ENCODE assay signal across 8 mouse cellular contexts in the genomic region with DNA sequence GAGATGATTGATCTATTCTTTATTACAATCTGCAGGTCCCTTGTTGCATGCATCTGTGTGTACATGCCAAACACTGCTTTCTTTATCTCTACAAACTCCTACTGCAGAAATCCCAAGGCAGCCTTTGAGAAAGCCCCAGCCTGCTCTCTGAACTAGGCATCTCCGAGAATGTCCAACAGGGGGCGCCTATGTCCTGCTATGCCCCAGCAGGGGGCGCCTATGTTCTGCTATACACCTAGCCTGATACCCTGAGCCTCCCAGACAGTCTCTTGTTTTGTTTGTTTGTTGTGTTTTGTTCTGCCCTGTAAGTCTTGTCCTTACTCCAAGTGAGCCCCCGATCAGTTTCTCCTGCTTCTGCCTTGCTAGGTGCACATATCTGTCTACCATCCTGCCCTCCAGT. TPM values are rescaled to one million over a fixed set of nuclear protein-coding genes. Genes with fewer than 3 reads are reported as not detected.
DNase-seq lines count a peak whose midpoint lies in the region; ATAC-seq and TF ChIP-seq lines count a peak whose summit lies in the region.

No protein-coding gene starts in this region.

- no peaks in the 10 kb centered on the region for H3K27me3 ChIP-seq in kidney, adult 2 months (replicated peaks; ENCODE audit: control insufficient read depth, insufficient read depth, low read length)
- H3K27me3 ChIP-seq in limb, embryonic 10.5 days (ENCODE audit: low read depth, poor library complexity, severe bottlenecking): no peaks in the 10 kb centered on the region
- H3K27me3 ChIP-seq in neural tube, embryonic 12.5 days (replicated peaks): no peaks in the 10 kb centered on the region

- no peak overlapping the region for H3K4me3 ChIP-seq in kidney, adult 2 months (ENCODE audit: insufficient read depth, low read depth, low read length)
- H3K4me3 ChIP-seq in limb, embryonic 10.5 days: no peak overlapping the region
- H3K4me3 ChIP-seq in neural tube, embryonic 12.5 days: no peak overlapping the region

- 23% methylated on average over 4 of the region's 4 CpGs for WGBS in kidney, adult 2 months
- WGBS in limb, embryonic 10.5 days: 28% methylated on average over 4 of the region's 4 CpGs
- 39% methylated on average over 4 of the region's 4 CpGs for WGBS in neural tube, embryonic 12.5 days

- no peaks in the 10 kb centered on the region for H3K36me3 ChIP-seq in kidney, adult 2 months (ENCODE audit: control insufficient read depth, insufficient read depth, low read length)
- H3K36me3 ChIP-seq in limb, embryonic 10.5 days: peaks cover 78% of the 10 kb centered on the region
- H3K36me3 ChIP-seq in neural tube, embryonic 12.5 days: peaks cover 10% of the 10 kb centered on the region

- no peak overlapping the region for H3K9ac ChIP-seq in neural tube, embryonic 12.5 days

- no peak overlapping the region for H3K27ac ChIP-seq in kidney, adult 2 months (ENCODE audit: insufficient read depth, low read depth, low read length)
- H3K27ac ChIP-seq in limb, embryonic 10.5 days: no peak overlapping the region
- H3K27ac ChIP-seq in neural tube, embryonic 12.5 days: no peak overlapping the region

- no peak for TF ChIP-seq POLR2A in kidney, adult 2 months (IDR thresholded peaks at IDR 0.05; ENCODE audit: low read depth, low read length)

- ATAC-seq in common myeloid progenitor, adult 5-6 weeks (replicated peaks; ENCODE audit: low read depth, poor library complexity, severe bottlenecking): peak; percentile 92
- ATAC-seq in neural tube, embryonic 12.5 days (ENCODE audit: low FRiP score, low read depth): 0 out of 2 replicates have a peak, but pooled peaks have one; percentile 38

- DNase-seq in 3T3-L1 (ENCODE audit: low read depth, low spot score): peak; percentile 84
- peak; percentile 71 to 93 for DNase-seq in adrenal gland, adult (ENCODE audit: inconsistent age in 2 of 2, low spot score in 1 of 2)
- DNase-seq in gastrocnemius, postnatal 10 days: peak; percentile 86
- peak; percentile 78 for DNase-seq in kidney, adult 2 months
- peak; percentile 85 for DNase-seq in limb, embryonic 10.5 days (ENCODE audit: low spot score)
- peak; percentile 14 to 16 for DNase-seq in thymus, adult 18-20 months

- TF ChIP-seq CTCF in kidney, adult 2 months (conservative IDR thresholded peaks at IDR 0.05; ENCODE audit: insufficient read depth, insufficient read length, low read depth, low read length): peak; percentile 85

- H3K4me2 ChIP-seq in neural tube, embryonic 12.5 days (replicated peaks): no peak overlapping the region

- H3K9me3 ChIP-seq in limb, embryonic 10.5 days (replicated peaks): no peaks in the 10 kb centered on the region
- H3K9me3 ChIP-seq in neural tube, embryonic 12.5 days: no peaks in the 10 kb centered on the region

- no peaks in the 10 kb centered on the region for H3K4me1 ChIP-seq in kidney, adult 2 months (ENCODE audit: control insufficient read depth, insufficient read depth, low read length)
- H3K4me1 ChIP-seq in limb, embryonic 10.5 days: peaks cover 7% of the 10 kb centered on the region; the same call in 1 of the 2 replicates
- no peaks in the 10 kb centered on the region for H3K4me1 ChIP-seq in neural tube, embryonic 12.5 days

RNA-seq across cellular contexts. Expression of gene Mocs1, which starts 40.1 kb away (rescaled TPM):
- 9.3 and 11.6 TPM in 2 replicates for total RNA-seq in common myeloid progenitor, adult 5-6 weeks (2017)
- 10 to 100 TPM; 14.6 to 15.9 TPM for total RNA-seq in gastrocnemius, postnatal 10 days (2021)
- 41.4 and 41.5 TPM in 2 replicates for polyA plus RNA-seq in kidney, adult 2 months (2012; rRNA removed)
- 9.1 and 9.2 TPM in 2 replicates for polyA plus RNA-seq in limb, embryonic 10.5 days (2016; fragmentation: Nextera tagmentation; extraction: Ambion mirVana)
- polyA plus RNA-seq in neural tube, embryonic 12.5 days (2016; fragmentation: Nextera tagmentation; extraction: Ambion mirVana): 3.2 and 4.4 TPM in 2 replicates

Comparison
In these comparisons a context has a peak if more than half of its experiments do, and no peak if none do; other contexts are left out.
1. DNase-seq: peak in every context shown above with its lines; median percentile 86 in gastrocnemius, postnatal 10 days; 85 in limb, embryonic 10.5 days; 84 in 3T3-L1; 82 in adrenal gland, adult; 78 in kidney, adult 2 months; 15 in thymus, adult 18-20 months.